Mouse (Mus musculus): Measurements from ENCODE around the gene Lyl1. TPM values are rescaled to one million over a fixed set of nuclear protein-coding genes. Genes with fewer than 3 reads are reported as not detected.

Lyl1 gene
- total and polyA plus RNA-seq, 2 experiments from 2014 or later = 2.0 to 4.6 TPM

GRCm38 (mm10) chr8:84660819-84661457 is 40.3 kb upstream of the Lyl1 start:
- DNase-seq (ENCODE audit: low spot score) (no peak), ATAC-seq (ENCODE audit: low FRiP score) (no peak)
- H3K9ac ChIP-seq (replicated peaks; ENCODE audit: low read length, poor library complexity, severe bottlenecking) = no peak overlapping the region
- peak overlapping the region; percentile 73 for H3K4me2 ChIP-seq (ENCODE audit: low read depth, low read length, poor library complexity, severe bottlenecking)
- H3K4me1 ChIP-seq (ENCODE audit: insufficient read depth, low read length) = peaks cover 8% of the 10 kb centered on the region; the same call in 1 of the 2 replicates
- 5% methylated on average over 20 of the region's 20 CpGs for WGBS
- H3K27ac ChIP-seq (ENCODE audit: low read depth, low read length) = no peak overlapping the region
- H3K9me3 ChIP-seq (ENCODE audit: low read length) = no peaks in the 10 kb centered on the region
- TF ChIP-seq CTCF (IDR thresholded peaks at IDR 0.05) = no peak
- H3K36me3 ChIP-seq (ENCODE audit: insufficient read depth, low read length) = no peaks in the 10 kb centered on the region
- peak overlapping the region; percentile 52 for H3K4me3 ChIP-seq (ENCODE audit: low read depth, low read length)
- peaks cover 9% of the 10 kb centered on the region; the same call in 1 of the 2 replicates for H3K27me3 ChIP-seq (ENCODE audit: insufficient read depth, low read length)

DNA sequence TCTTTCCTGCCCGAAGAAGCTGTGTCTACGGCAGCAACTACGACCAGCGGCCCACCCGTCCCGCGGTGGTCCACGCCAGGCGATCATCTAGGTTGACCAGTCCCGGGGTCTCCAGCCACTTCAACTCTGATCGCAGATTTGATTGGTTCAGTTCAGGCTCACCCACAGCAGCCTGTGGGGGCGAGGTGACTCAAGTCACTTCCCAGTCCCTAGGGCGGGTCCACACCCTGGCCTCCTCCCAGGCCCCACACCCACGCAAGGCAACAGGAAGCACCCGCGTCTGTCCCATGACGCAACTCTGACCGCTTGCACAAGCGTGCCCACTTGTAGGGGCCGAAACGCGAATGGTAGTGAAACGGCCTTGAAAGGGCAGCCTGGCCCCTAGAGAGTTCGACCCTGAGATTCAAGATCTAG is 39.8 kb upstream of the Lyl1 start:
- Histone ChIP-seq H3K4me2 (ENCODE audit: low read depth, low read length, poor library complexity, severe bottlenecking) (peak overlapping the region; percentile 73), H3K27me3 (ENCODE audit: insufficient read depth, low read length) (peaks cover 9% of the 10 kb centered on the region; the same call in 1 of the 2 replicates), H3K4me3 (ENCODE audit: low read depth, low read length) (peak overlapping the region; percentile 52), H3K27ac (ENCODE audit: low read depth, low read length) (peak overlapping the region; percentile 67; the same call in 1 of the 2 replicates), H3K9me3 (ENCODE audit: low read length) (no peaks in the 10 kb centered on the region), H3K4me1 (ENCODE audit: insufficient read depth, low read length) (peaks cover 7% of the 10 kb centered on the region; the same call in 1 of the 2 replicates), H3K36me3 (ENCODE audit: insufficient read depth, low read length) (no peaks in the 10 kb centered on the region), H3K9ac (replicated peaks; ENCODE audit: low read length, poor library complexity, severe bottlenecking) (peak overlapping the region; percentile 20)
- no peak for DNase-seq (ENCODE audit: low spot score)
- TF ChIP-seq CTCF (IDR thresholded peaks at IDR 0.05) = no peak
- no peak for ATAC-seq (ENCODE audit: low FRiP score)
- under 1% methylated on average over 24 of the region's 24 CpGs for WGBS

DNA sequence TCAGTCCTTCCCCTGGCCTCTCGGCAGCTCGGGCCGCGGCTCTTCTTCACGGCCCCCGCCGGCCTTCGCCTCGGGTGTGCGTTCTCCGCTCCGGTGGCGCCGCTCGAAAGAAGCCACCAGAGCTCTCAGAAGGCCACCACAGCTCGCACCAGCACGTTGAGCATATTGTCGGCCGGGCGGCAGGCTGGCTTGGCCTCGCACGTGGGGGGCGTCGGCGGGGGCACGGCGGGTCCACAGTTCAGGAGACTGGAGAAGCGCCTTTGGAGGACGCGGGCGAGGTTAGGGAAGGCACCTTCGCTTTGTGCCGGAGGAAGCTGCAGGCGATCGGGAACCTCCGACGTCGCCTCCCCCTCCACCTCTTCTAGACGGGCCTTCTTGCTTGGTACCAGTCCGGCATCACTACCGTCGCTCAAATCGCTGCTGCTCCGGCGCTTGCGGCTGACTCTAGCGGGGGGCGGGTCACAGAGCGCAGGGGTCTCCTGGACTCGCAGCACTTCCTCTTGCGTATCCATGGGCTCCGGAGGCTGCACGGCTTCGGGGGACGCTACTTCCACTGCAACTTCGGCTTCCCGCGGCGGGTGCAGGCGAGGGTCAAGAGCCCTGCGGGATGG is 39.2 kb upstream of the Lyl1 start:
- WGBS = under 1% methylated on average over 52 of the region's 61 CpGs
- H3K36me3 ChIP-seq (ENCODE audit: insufficient read depth, low read length) = no peaks in the 10 kb centered on the region
- H3K27ac ChIP-seq (ENCODE audit: low read depth, low read length) = peak overlapping the region; percentile 67
- ATAC-seq (ENCODE audit: low FRiP score) (0 out of 2 replicates have a peak, but pooled peaks have one; percentile 6), DNase-seq (ENCODE audit: low spot score) (no peak)
- H3K9ac ChIP-seq (replicated peaks; ENCODE audit: low read length, poor library complexity, severe bottlenecking) = peak overlapping the region; percentile 20
- no peak for TF ChIP-seq CTCF (IDR thresholded peaks at IDR 0.05)
- H3K4me3 ChIP-seq (ENCODE audit: low read depth, low read length) = peak overlapping the region; percentile 52
- H3K27me3 ChIP-seq (ENCODE audit: insufficient read depth, low read length) = 0 out of 2 replicates have a peak, but pooled peaks cover 3% of the 10 kb centered on the region
- peaks cover 4% of the 10 kb centered on the region; the same call in 1 of the 2 replicates for H3K4me1 ChIP-seq (ENCODE audit: insufficient read depth, low read length)
- H3K9me3 ChIP-seq (ENCODE audit: low read length) = no peaks in the 10 kb centered on the region
- peak overlapping the region; percentile 73 for H3K4me2 ChIP-seq (ENCODE audit: low read depth, low read length, poor library complexity, severe bottlenecking)

DNA sequence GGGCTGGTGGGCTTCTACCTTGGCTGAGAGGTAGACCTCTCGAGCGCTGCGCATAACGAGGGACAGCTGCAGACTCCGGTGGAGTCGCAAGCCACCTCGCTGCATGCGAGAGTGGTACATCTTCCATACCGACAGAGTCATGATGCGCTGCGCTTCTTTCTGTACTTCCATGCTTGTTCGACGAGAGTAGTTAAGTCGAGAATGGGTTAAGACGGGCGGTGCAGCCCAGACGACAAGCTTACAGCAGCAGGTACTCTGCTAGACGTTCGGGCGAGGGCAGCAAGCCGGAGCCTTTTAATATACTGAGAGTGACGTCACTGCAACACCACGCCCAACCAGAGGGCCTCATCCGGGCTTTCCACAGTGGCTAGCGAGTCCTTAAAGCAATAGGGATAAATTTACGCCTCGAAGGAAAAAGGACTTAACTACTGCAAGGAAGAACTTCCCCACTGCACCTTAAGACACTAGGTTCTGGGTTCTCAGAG is 38.6 kb upstream of the Lyl1 start, which contains the start of gene Ier2:
Ier2 (minus strand) TSS at position 272 of the 485 bp plus-strand sequence.
- ATAC-seq (ENCODE audit: low FRiP score) = peak; percentile 65
- peak within 1 kb of the TSS; percentile 67 for H3K27ac ChIP-seq (ENCODE audit: low read depth, low read length)
- H3K4me3 ChIP-seq (ENCODE audit: low read depth, low read length) = peak within 1 kb of the TSS; percentile 58
- under 1% methylated on average over 27 of the region's 27 CpGs for WGBS
- 0 out of 2 replicates have a peak, but pooled peaks cover 3% of the 10 kb centered on the region for H3K27me3 ChIP-seq (ENCODE audit: insufficient read depth, low read length)
- H3K4me1 ChIP-seq (ENCODE audit: insufficient read depth, low read length) = peaks cover 4% of the 10 kb centered on the region; the same call in 1 of the 2 replicates
- H3K9me3 ChIP-seq (ENCODE audit: low read length) = no peaks in the 10 kb centered on the region
- TF ChIP-seq CTCF (IDR thresholded peaks at IDR 0.05) = no peak; the same call in none of the 2 replicates
- DNase-seq (ENCODE audit: low spot score) = peak; percentile 97
- H3K4me2 ChIP-seq (ENCODE audit: low read depth, low read length, poor library complexity, severe bottlenecking) = peak within 1 kb of the TSS; percentile 73
- 0 out of 2 replicates have a peak, but pooled peaks cover under 1% of the 10 kb centered on the region for H3K36me3 ChIP-seq (ENCODE audit: insufficient read depth, low read length)
- peak within 1 kb of the TSS; percentile 20 for H3K9ac ChIP-seq (replicated peaks; ENCODE audit: low read length, poor library complexity, severe bottlenecking)

- 3% methylated on average over 43 of the region's 43 CpGs for WGBS
- peak overlapping the region; percentile 73 for H3K4me2 ChIP-seq (ENCODE audit: low read depth, low read length, poor library complexity, severe bottlenecking)
- no peak for TF ChIP-seq CTCF (IDR thresholded peaks at IDR 0.05)
Observed at GRCm38 (mm10) chr8:84663483-84664327, 37.6 kb upstream of the Lyl1 start.

More at GRCm38 (mm10) chr8:84663483-84664327, 37.6 kb upstream of the Lyl1 start:
- H3K9me3 ChIP-seq (ENCODE audit: low read length) = no peaks in the 10 kb centered on the region
- H3K27ac ChIP-seq (ENCODE audit: low read depth, low read length) = peak overlapping the region; percentile 86
- peak; percentile 98 for DNase-seq (ENCODE audit: low spot score)
- ATAC-seq (ENCODE audit: low FRiP score) = peak; percentile 79
- peaks cover 4% of the 10 kb centered on the region; the same call in 1 of the 2 replicates for H3K4me1 ChIP-seq (ENCODE audit: insufficient read depth, low read length)
- peaks cover 8% of the 10 kb centered on the region; the same call in 1 of the 2 replicates for H3K36me3 ChIP-seq (ENCODE audit: insufficient read depth, low read length)
- peak overlapping the region; percentile 70 for H3K9ac ChIP-seq (replicated peaks; ENCODE audit: low read length, poor library complexity, severe bottlenecking)
- 0 out of 2 replicates have a peak, but pooled peaks cover 3% of the 10 kb centered on the region for H3K27me3 ChIP-seq (ENCODE audit: insufficient read depth, low read length)
- peak overlapping the region; percentile 58 for H3K4me3 ChIP-seq (ENCODE audit: low read depth, low read length)
